Mouse (Mus musculus) testis, postnatal 10 days (tissue): ENCODE data around the gene Tmem167.

Experiments used
- DNase-seq: peaks from one replicate; pipeline ENCODE4 v3.0.0; 2021; ENCODE audit warnings: low spot score

The Tmem167 gene

GRCm38 (mm10) chr13:90183536-90183935, 94.6 kb downstream of the Tmem167 start:
- DNase-seq, result no peak

GRCm38 (mm10) chr13:90186694-90187093, 97.8 kb downstream of the Tmem167 start:
- no peak for DNase-seq

GRCm38 (mm10) chr13:90188021-90188420, 99.1 kb downstream of the Tmem167 start:
- DNase-seq, result no peak

- DNase-seq, result no peak
These were observed 102.9 kb downstream of the Tmem167 start for GRCm38 (mm10) chr13:90191794-90192193.
